Mouse (Mus musculus) myocyte (in vitro differentiated cells): ENCODE measurements around the gene Adk. TPM values are rescaled to one million over a fixed set of nuclear protein-coding genes. Genes with fewer than 3 reads are reported as not detected.

Source experiments
- H3K27me3 ChIP-seq: one replicate; pipeline ENCODE4 v1.6.1; 2011; ENCODE audit not compliant: control insufficient read depth, insufficient read depth, insufficient read length
- H3K36me3 ChIP-seq: one replicate; pipeline ENCODE4 v1.6.1; 2011; ENCODE audit not compliant: control insufficient read depth, insufficient read depth
- H3K4me2 ChIP-seq: one replicate; pipeline ENCODE4 v1.6.1; 2011; ENCODE audit warnings: low read depth, control low read depth
- H3K4me3 ChIP-seq: one replicate; pipeline ENCODE4 v1.5.1; 2011; ENCODE audit warnings: mild to moderate bottlenecking, control low read depth, moderate library complexity
- H3K79me2 ChIP-seq: one replicate; pipeline ENCODE4 v1.6.1; 2011; ENCODE audit not compliant: control insufficient read depth, insufficient read depth
- H3ac ChIP-seq: one replicate; pipeline ENCODE4 v1.6.1; 2011; ENCODE audit not compliant: control insufficient read depth, insufficient read length
- CEBPB ChIP-seq: IDR thresholded peaks from 2 replicates; pipeline ENCODE4 v1.6.1; 2011; ENCODE audit warnings: mild to moderate bottlenecking, moderate library complexity; ENCODE audit not compliant: poor library complexity, insufficient read depth, severe bottlenecking
- E2F4 ChIP-seq: IDR thresholded peaks from one replicate; pipeline ENCODE4 v1.6.1; 2011; ENCODE audit warnings: mild to moderate bottlenecking, control low read depth, moderate library complexity; ENCODE audit not compliant: insufficient read depth
- MAX ChIP-seq: IDR thresholded peaks from one replicate; pipeline ENCODE4 v1.6.1; 2011; ENCODE audit warnings: low read depth, mild to moderate bottlenecking, control low read depth
- MYOD1 ChIP-seq, 3 experiments: IDR thresholded peaks; one replicate each; pipeline ENCODE4 v1.6.1; 2011; ENCODE audit warnings: control low read depth in 2 of 3, low read depth in 2 of 3, mild to moderate bottlenecking in 2 of 3, moderate library complexity in 1 of 3; ENCODE audit not compliant: insufficient read length in 2 of 3, control insufficient read depth in 1 of 3
- MYOG ChIP-seq, 3 experiments: IDR thresholded peaks; one replicate each; pipeline ENCODE4 v1.6.1; 2011; ENCODE audit warnings: control low read depth in 2 of 3, low read depth in 2 of 3, mild to moderate bottlenecking in 2 of 3; ENCODE audit not compliant: insufficient read length in 2 of 3, control insufficient read depth in 1 of 3, insufficient read depth in 1 of 3
- POLR2A ChIP-seq: IDR thresholded peaks from one replicate; pipeline ENCODE4 v1.6.1; 2011; ENCODE audit warnings: low read depth, mild to moderate bottlenecking, control low read depth, moderate library complexity; ENCODE audit not compliant: insufficient read length
- POLR2AphosphoS2 ChIP-seq: IDR thresholded peaks from one replicate; pipeline ENCODE4 v1.6.1; 2011; ENCODE audit warnings: low read depth, control low read depth; ENCODE audit not compliant: insufficient read length
- REST ChIP-seq: IDR thresholded peaks from one replicate; pipeline ENCODE4 v1.6.1; 2011; ENCODE audit warnings: mild to moderate bottlenecking, control low read depth, moderate library complexity; ENCODE audit not compliant: insufficient read depth, insufficient read length
- SRF ChIP-seq: IDR thresholded peaks from one replicate; pipeline ENCODE4 v1.6.1; 2011; ENCODE audit warnings: low read depth; ENCODE audit not compliant: control insufficient read depth, insufficient read length
- TCF12 ChIP-seq: IDR thresholded peaks from one replicate; pipeline ENCODE4 v1.6.1; 2011; ENCODE audit warnings: mild to moderate bottlenecking, control low read depth; ENCODE audit not compliant: poor library complexity, insufficient read depth, severe bottlenecking
- TCF3 ChIP-seq: IDR thresholded peaks from one replicate; pipeline ENCODE4 v1.6.1; 2011; ENCODE audit warnings: low read depth, control low read depth; ENCODE audit not compliant: insufficient read length
- USF1 ChIP-seq: IDR thresholded peaks from one replicate; pipeline ENCODE4 v1.6.1; 2011; ENCODE audit warnings: low read depth, mild to moderate bottlenecking, control low read depth, moderate library complexity
- polyA plus RNA-seq: library from polyadenylated mRNA; unstranded; fragments of >200 nt; fragmentation: generic; extraction: Trizol; gene quantifications from one replicate; pipeline ENCODE4 v1.2.1, GENCODE M21; 2012; ENCODE audit warnings: missing spikeins

Gene Adk
- polyA plus RNA-seq, 1 experiment = 37.2 TPM

DNA sequence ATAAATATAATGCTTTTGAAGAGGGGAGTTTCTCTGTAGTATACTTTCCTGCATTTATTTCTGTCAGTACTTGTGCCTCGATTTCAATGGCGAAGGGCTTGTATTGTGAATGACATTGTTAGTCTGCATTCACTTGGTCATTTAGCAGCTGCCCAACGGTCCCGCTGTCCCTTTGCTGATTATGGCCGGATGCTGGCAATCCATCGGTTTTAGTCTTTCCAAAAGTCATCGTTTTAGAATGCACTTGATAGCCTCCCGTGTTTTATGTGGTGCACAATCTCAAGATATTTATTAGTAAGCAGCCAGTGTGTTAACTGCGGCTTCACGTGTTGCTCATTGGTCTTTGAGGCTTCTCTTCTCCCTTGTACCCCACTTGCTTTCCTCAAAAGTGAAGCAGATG is 113.3 kb downstream of the Adk start:
- Histone ChIP-seq H3K79me2 (no peaks in the 10 kb centered on the region), H3K4me3 (no peak overlapping the region), H3K27me3 (no peaks in the 10 kb centered on the region), H3K36me3 (no peaks in the 10 kb centered on the region), H3ac (no peak overlapping the region), H3K4me2 (no peak overlapping the region)
- no peak for TF ChIP-seq POLR2A
- no peak for TF ChIP-seq TCF12
- no peak for TF ChIP-seq TCF3
- TF ChIP-seq MYOG (IDR thresholded peaks at IDR 0.05; ENCODE audit: control insufficient read depth in 1 of 3, insufficient read depth in 1 of 3, insufficient read length in 2 of 3, low read depth in 2 of 3) = no peak
- TF ChIP-seq REST = no peak
- TF ChIP-seq MAX = no peak
- TF ChIP-seq SRF = no peak
- no peak for TF ChIP-seq E2F4
- no peak for TF ChIP-seq CEBPB
- TF ChIP-seq MYOD1 (IDR thresholded peaks at IDR 0.05; ENCODE audit: control insufficient read depth in 1 of 3, insufficient read length in 2 of 3, low read depth in 2 of 3) = no peak
- TF ChIP-seq USF1 = no peak
- TF ChIP-seq POLR2AphosphoS2 = no peak

- Histone ChIP-seq H3K4me3 (no peak overlapping the region), H3K36me3 (no peaks in the 10 kb centered on the region), H3ac (no peak overlapping the region), H3K4me2 (no peak overlapping the region), H3K79me2 (no peaks in the 10 kb centered on the region), H3K27me3 (no peaks in the 10 kb centered on the region)
- TF ChIP-seq TCF12 = no peak
- TF ChIP-seq USF1 = no peak
- no peak for TF ChIP-seq MYOG (IDR thresholded peaks at IDR 0.05; ENCODE audit: control insufficient read depth in 1 of 3, insufficient read depth in 1 of 3, insufficient read length in 2 of 3, low read depth in 2 of 3)
- TF ChIP-seq CEBPB = no peak
- no peak for TF ChIP-seq MYOD1 (IDR thresholded peaks at IDR 0.05; ENCODE audit: control insufficient read depth in 1 of 3, insufficient read length in 2 of 3, low read depth in 2 of 3)
- no peak for TF ChIP-seq POLR2AphosphoS2
- no peak for TF ChIP-seq TCF3
- TF ChIP-seq REST = no peak
- no peak for TF ChIP-seq MAX
- no peak for TF ChIP-seq E2F4
- no peak for TF ChIP-seq SRF
- TF ChIP-seq POLR2A = no peak
Measured at GRCm38 (mm10) chr14:21166114-21166513, 113.7 kb downstream of the Adk start.

GRCm38 (mm10) chr14:21173973-21174745 is 121.8 kb downstream of the Adk start:
- H3K4me2 ChIP-seq = no peak overlapping the region
- H3K79me2 ChIP-seq = no peaks in the 10 kb centered on the region
- no peak overlapping the region for H3ac ChIP-seq
- no peak for TF ChIP-seq POLR2A
- no peak for TF ChIP-seq MYOD1 (IDR thresholded peaks at IDR 0.05; ENCODE audit: control insufficient read depth in 1 of 3, insufficient read length in 2 of 3, low read depth in 2 of 3)
- no peak for TF ChIP-seq TCF3
- TF ChIP-seq MAX = no peak
- no peak for TF ChIP-seq TCF12
- TF ChIP-seq USF1 = no peak
- TF ChIP-seq REST = no peak
- no peak for TF ChIP-seq POLR2AphosphoS2
- no peak for TF ChIP-seq SRF
- no peak for TF ChIP-seq MYOG (IDR thresholded peaks at IDR 0.05; ENCODE audit: control insufficient read depth in 1 of 3, insufficient read depth in 1 of 3, insufficient read length in 2 of 3, low read depth in 2 of 3)
- no peak for TF ChIP-seq E2F4
- TF ChIP-seq CEBPB = no peak
- no peaks in the 10 kb centered on the region for H3K36me3 ChIP-seq
- no peak overlapping the region for H3K4me3 ChIP-seq
- H3K27me3 ChIP-seq = no peaks in the 10 kb centered on the region

- no peak for TF ChIP-seq POLR2AphosphoS2
Measured at GRCm38 (mm10) chr14:21174804-21175203, 122.4 kb downstream of the Adk start.

GRCm38 (mm10) chr14:21177781-21178180 is 125.4 kb downstream of the Adk start:
- Histone ChIP-seq H3ac (no peak overlapping the region), H3K27me3 (no peaks in the 10 kb centered on the region), H3K4me2 (no peak overlapping the region), H3K36me3 (no peaks in the 10 kb centered on the region), H3K4me3 (no peak overlapping the region), H3K79me2 (no peaks in the 10 kb centered on the region)
- TF ChIP-seq TCF3 = no peak
- no peak for TF ChIP-seq MYOG (IDR thresholded peaks at IDR 0.05; ENCODE audit: control insufficient read depth in 1 of 3, insufficient read depth in 1 of 3, insufficient read length in 2 of 3, low read depth in 2 of 3)
- TF ChIP-seq CEBPB = no peak
- TF ChIP-seq POLR2A = no peak
- no peak for TF ChIP-seq USF1
- no peak for TF ChIP-seq SRF
- no peak for TF ChIP-seq TCF12
- no peak for TF ChIP-seq POLR2AphosphoS2
- TF ChIP-seq REST = no peak
- no peak for TF ChIP-seq E2F4
- no peak for TF ChIP-seq MYOD1 (IDR thresholded peaks at IDR 0.05; ENCODE audit: control insufficient read depth in 1 of 3, insufficient read length in 2 of 3, low read depth in 2 of 3)
- TF ChIP-seq MAX = no peak

More at GRCm38 (mm10) chr14:21174804-21175203, 122.4 kb downstream of the Adk start:
- no peaks in the 10 kb centered on the region for H3K27me3 ChIP-seq
- no peaks in the 10 kb centered on the region for H3K36me3 ChIP-seq
- no peak overlapping the region for H3K4me3 ChIP-seq
- no peaks in the 10 kb centered on the region for H3K79me2 ChIP-seq
- H3K4me2 ChIP-seq = no peak overlapping the region
- no peak overlapping the region for H3ac ChIP-seq
